Mouse (Mus musculus): ENCODE measurements around the gene Rin2. TPM values are rescaled to one million over a fixed set of nuclear protein-coding genes. Genes with fewer than 3 reads are reported as not detected.
"Not testable (repeated sequence)": the region's sequence is repeated elsewhere in the genome, so short reads cannot be mapped to it uniquely, and the experiment has no call there.

Rin2 gene
- total and polyA plus RNA-seq, 3 experiments = 0.44 TPM; not detected in 2

GRCm38 (mm10) chr2:145898106-145898505, 223.1 kb downstream of the Rin2 start:
- H3K9me3 ChIP-seq (replicated peaks) = no peaks in the 10 kb centered on the region
- no peaks in the 10 kb centered on the region for H3K27me3 ChIP-seq (ENCODE audit: insufficient read depth, low read length)
- ATAC-seq (ENCODE audit: extremely low read depth, insufficient number of reproducible peaks, low FRiP score, poor library complexity, severe bottlenecking) = no peak
- no peak overlapping the region for H3K4me3 ChIP-seq (ENCODE audit: low read depth, low read length)
- H3K36me3 ChIP-seq (replicated peaks) = no peaks in the 10 kb centered on the region
- no peak for TF ChIP-seq POLR2AphosphoS5 (IDR thresholded peaks at IDR 0.05; ENCODE audit: insufficient replicate concordance, low read depth, low read length)
- no peak for TF ChIP-seq CTCF (IDR thresholded peaks at IDR 0.05; ENCODE audit: low read depth, low read length)
- no peak for TF ChIP-seq TAL1 (conservative IDR thresholded peaks at IDR 0.05; ENCODE audit: low read depth, low read length)
- no peak for TF ChIP-seq GATA2 (IDR thresholded peaks at IDR 0.05; ENCODE audit: borderline replicate concordance, low read depth, low read length)
- TF ChIP-seq GATA1 (IDR thresholded peaks at IDR 0.05; ENCODE audit: borderline replicate concordance, low read length) = no peak
- no peak for DNase-seq (ENCODE audit: low spot score)
- H3K4me1 ChIP-seq (ENCODE audit: insufficient read depth, low read depth, low read length) = peaks cover 2% of the 10 kb centered on the region; the same call in 1 of the 2 replicates

- not testable (repeated sequence) for H3K27me3 ChIP-seq (ENCODE audit: insufficient read depth, low read length); H3K4me3 ChIP-seq (ENCODE audit: low read depth, low read length); H3K9me3 ChIP-seq (replicated peaks); DNase-seq (ENCODE audit: low spot score); ATAC-seq (ENCODE audit: extremely low read depth, insufficient number of reproducible peaks, low FRiP score, poor library complexity, severe bottlenecking); H3K36me3 ChIP-seq (replicated peaks)
- peaks cover 15% of the 10 kb centered on the region for H3K4me1 ChIP-seq (ENCODE audit: insufficient read depth, low read depth, low read length)
Measured at GRCm38 (mm10) chr2:145900318-145900717, 225.3 kb downstream of the Rin2 start.

- Histone ChIP-seq H3K4me3 (ENCODE audit: low read depth, low read length) (peak within 1 kb of the TSS; percentile 96), H3K4me1 (ENCODE audit: insufficient read depth, low read depth, low read length) (peaks cover 23% of the 10 kb centered on the region), H3K9me3 (replicated peaks) (no peaks in the 10 kb centered on the region), H3K27me3 (ENCODE audit: insufficient read depth, low read length) (no peaks in the 10 kb centered on the region), H3K36me3 (replicated peaks) (peaks cover 15% of the 10 kb centered on the region)
- ATAC-seq (ENCODE audit: extremely low read depth, insufficient number of reproducible peaks, low FRiP score, poor library complexity, severe bottlenecking) (no peak), DNase-seq (ENCODE audit: low spot score) (no peak)
- TF ChIP-seq CTCF (IDR thresholded peaks at IDR 0.05; ENCODE audit: low read depth, low read length) (no peak), GATA2 (IDR thresholded peaks at IDR 0.05; ENCODE audit: borderline replicate concordance, low read depth, low read length) (no peak), TAL1 (conservative IDR thresholded peaks at IDR 0.05; ENCODE audit: low read depth, low read length) (no peak), POLR2AphosphoS5 (IDR thresholded peaks at IDR 0.05; ENCODE audit: insufficient replicate concordance, low read depth, low read length) (no peak), GATA1 (IDR thresholded peaks at IDR 0.05; ENCODE audit: borderline replicate concordance, low read length) (no peak)
Measured at GRCm38 (mm10) chr2:145901861-145902260, 226.8 kb downstream of the Rin2 start, which contains the start of gene Naa20. TSS of gene Naa20 (plus strand) at chr2:145902099.

- TF ChIP-seq TAL1 (conservative IDR thresholded peaks at IDR 0.05; ENCODE audit: low read depth, low read length) (no peak), CTCF (IDR thresholded peaks at IDR 0.05; ENCODE audit: low read depth, low read length) (0 out of 2 replicates have a peak, but pooled peaks have one; percentile 12), GATA2 (IDR thresholded peaks at IDR 0.05; ENCODE audit: borderline replicate concordance, low read depth, low read length) (no peak), POLR2AphosphoS5 (IDR thresholded peaks at IDR 0.05; ENCODE audit: insufficient replicate concordance, low read depth, low read length) (no peak)
- Histone ChIP-seq H3K9me3 (replicated peaks) (no peaks in the 10 kb centered on the region), H3K27me3 (ENCODE audit: insufficient read depth, low read length) (no peaks in the 10 kb centered on the region), H3K36me3 (replicated peaks) (peaks cover 28% of the 10 kb centered on the region), H3K4me3 (ENCODE audit: low read depth, low read length) (peak overlapping the region; percentile 96), H3K4me1 (ENCODE audit: insufficient read depth, low read depth, low read length) (peaks cover 31% of the 10 kb centered on the region)
- ATAC-seq (ENCODE audit: extremely low read depth, insufficient number of reproducible peaks, low FRiP score, poor library complexity, severe bottlenecking) = peak; percentile 94
- peak; percentile 80 for DNase-seq (ENCODE audit: low spot score)
Measured at GRCm38 (mm10) chr2:145903061-145903901, 228.3 kb downstream of the Rin2 start.

GRCm38 (mm10) chr2:145903983-145904616, 229.1 kb downstream of the Rin2 start:
- H3K4me3 ChIP-seq (ENCODE audit: low read depth, low read length) = peak overlapping the region; percentile 96

GRCm38 (mm10) chr2:145905156-145905555, 230.1 kb downstream of the Rin2 start:
- ATAC-seq (ENCODE audit: extremely low read depth, insufficient number of reproducible peaks, low FRiP score, poor library complexity, severe bottlenecking) (no peak), DNase-seq (ENCODE audit: low spot score) (no peak)
- TF ChIP-seq TAL1 (conservative IDR thresholded peaks at IDR 0.05; ENCODE audit: low read depth, low read length) (no peak), GATA2 (IDR thresholded peaks at IDR 0.05; ENCODE audit: borderline replicate concordance, low read depth, low read length) (no peak), POLR2AphosphoS5 (IDR thresholded peaks at IDR 0.05; ENCODE audit: insufficient replicate concordance, low read depth, low read length) (no peak), GATA1 (IDR thresholded peaks at IDR 0.05; ENCODE audit: borderline replicate concordance, low read length) (no peak), CTCF (IDR thresholded peaks at IDR 0.05; ENCODE audit: low read depth, low read length) (no peak)
- peaks cover 31% of the 10 kb centered on the region for H3K4me1 ChIP-seq (ENCODE audit: insufficient read depth, low read depth, low read length)
- peaks cover 45% of the 10 kb centered on the region for H3K36me3 ChIP-seq (replicated peaks)
- H3K4me3 ChIP-seq (ENCODE audit: low read depth, low read length) = no peak overlapping the region; the same call in 1 of the 2 replicates
- H3K27me3 ChIP-seq (ENCODE audit: insufficient read depth, low read length) = no peaks in the 10 kb centered on the region
- H3K9me3 ChIP-seq (replicated peaks) = no peaks in the 10 kb centered on the region

More at GRCm38 (mm10) chr2:145903983-145904616, 229.1 kb downstream of the Rin2 start:
- no peaks in the 10 kb centered on the region for H3K27me3 ChIP-seq (ENCODE audit: insufficient read depth, low read length)
- ATAC-seq (ENCODE audit: extremely low read depth, insufficient number of reproducible peaks, low FRiP score, poor library complexity, severe bottlenecking) (no peak), DNase-seq (ENCODE audit: low spot score) (peak; percentile 12)
- no peak for TF ChIP-seq TAL1 (conservative IDR thresholded peaks at IDR 0.05; ENCODE audit: low read depth, low read length)
- TF ChIP-seq POLR2AphosphoS5 (IDR thresholded peaks at IDR 0.05; ENCODE audit: insufficient replicate concordance, low read depth, low read length) = no peak
- TF ChIP-seq GATA1 (IDR thresholded peaks at IDR 0.05; ENCODE audit: borderline replicate concordance, low read length) = no peak
- no peak for TF ChIP-seq CTCF (IDR thresholded peaks at IDR 0.05; ENCODE audit: low read depth, low read length)
- TF ChIP-seq GATA2 (IDR thresholded peaks at IDR 0.05; ENCODE audit: borderline replicate concordance, low read depth, low read length) = no peak
- H3K4me1 ChIP-seq (ENCODE audit: insufficient read depth, low read depth, low read length) = peaks cover 31% of the 10 kb centered on the region
- peaks cover 36% of the 10 kb centered on the region for H3K36me3 ChIP-seq (replicated peaks)
- no peaks in the 10 kb centered on the region for H3K9me3 ChIP-seq (replicated peaks)

GRCm38 (mm10) chr2:145905884-145906283, 230.9 kb downstream of the Rin2 start:
- not testable (repeated sequence) for ATAC-seq (ENCODE audit: extremely low read depth, insufficient number of reproducible peaks, low FRiP score, poor library complexity, severe bottlenecking); DNase-seq (ENCODE audit: low spot score); H3K27me3 ChIP-seq (ENCODE audit: insufficient read depth, low read length); H3K4me3 ChIP-seq (ENCODE audit: low read depth, low read length); H3K9me3 ChIP-seq (replicated peaks)
- Histone ChIP-seq H3K36me3 (replicated peaks) (peaks cover 52% of the 10 kb centered on the region), H3K4me1 (ENCODE audit: insufficient read depth, low read depth, low read length) (peaks cover 31% of the 10 kb centered on the region)

Data from G1E (cell line).